Mouse (Mus musculus) embryonic facial prominence, embryonic 12.5 days (tissue): ENCODE results near the gene Zfp422. TPM values are rescaled to one million over a fixed set of nuclear protein-coding genes. Genes with fewer than 3 reads are reported as not detected.
A peak's percentile ranks its signal among the peaks of the same experiment; 100 is the strongest.

Source experiments
- ATAC-seq: fragments of 200-750 bp; cut with Nextera tagmentation; 2 replicates; pipeline ENCODE4 v1.8.0; 2017; ENCODE audit not compliant: insufficient number of reproducible peaks, insufficient read depth, low FRiP score, low TSS enrichment
- H3K27ac ChIP-seq: fragments of 300-500 bp; sonication (generic); 2 replicates; pipeline ENCODE4 v1.5.1; 2016; ENCODE audit warnings: mild to moderate bottlenecking
- H3K27me3 ChIP-seq: fragments of 300-500 bp; sonication (generic); 2 replicates; pipeline ENCODE4 v1.6.1; 2016; ENCODE audit warnings: mild to moderate bottlenecking, moderate library complexity
- H3K36me3 ChIP-seq: fragments of 300-500 bp; sonication (generic); 2 replicates; pipeline ENCODE4 v1.6.1; 2016; ENCODE audit warnings: mild to moderate bottlenecking
- H3K4me1 ChIP-seq: fragments of 300-500 bp; sonication (generic); 2 replicates; pipeline ENCODE4 v1.6.1; 2016
- H3K4me2 ChIP-seq: fragments of 300-500 bp; sonication (generic); replicated peaks from 2 replicates; pipeline ENCODE4 v1.6.1; 2016; ENCODE audit warnings: mild to moderate bottlenecking, moderate library complexity
- H3K4me3 ChIP-seq: fragments of 300-500 bp; sonication (generic); 2 replicates; pipeline ENCODE4 v1.5.1; 2016; ENCODE audit warnings: mild to moderate bottlenecking
- H3K9ac ChIP-seq: fragments of 300-500 bp; sonication (generic); 2 replicates; pipeline ENCODE4 v1.6.1; 2016; ENCODE audit warnings: mild to moderate bottlenecking, moderate library complexity
- H3K9me3 ChIP-seq: fragments of 300-500 bp; sonication (generic); 2 replicates; pipeline ENCODE4 v1.6.1; 2016; ENCODE audit warnings: mild to moderate bottlenecking, moderate library complexity
- WGBS: fragments of 180-500 bp; shearing (Covaris S2); methylation state at CpG from one replicate; pipeline ENCODE4 v1.1.7; 2016; 5-methylcytosine and 5-hydroxymethylcytosine counted together
- polyA plus RNA-seq: library from polyadenylated mRNA; unstranded; fragments of >200 nt; fragmentation: Nextera tagmentation; extraction: Ambion mirVana; gene quantifications from 2 replicates; pipeline ENCODE4 v1.2.1, GENCODE M21; 2016

The Zfp422 gene
- polyA plus RNA-seq, 1 experiment from 2014 or later = 265 TPM

DNA sequence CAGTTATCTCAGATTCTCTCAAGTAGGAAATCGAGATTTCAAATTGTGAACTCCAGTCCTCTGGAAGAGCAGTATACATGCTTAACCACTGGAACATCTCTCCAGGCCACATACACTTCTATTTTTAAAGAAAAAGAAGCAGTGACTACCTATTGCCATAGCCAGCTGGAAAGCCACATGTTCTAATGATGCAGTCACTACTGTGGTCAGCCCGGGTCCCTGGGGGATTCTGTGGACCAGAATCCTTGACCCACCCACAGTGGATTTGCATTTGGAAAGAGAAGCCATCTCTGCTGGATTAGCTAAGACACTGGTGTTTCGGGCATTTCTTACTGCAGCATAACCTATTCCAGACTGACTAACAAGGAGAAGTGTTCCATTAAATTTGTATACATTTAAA lies 38.6 kb upstream of the Zfp422 start:
- no peak overlapping the region for H3K9ac ChIP-seq
- H3K27me3 ChIP-seq = 0 out of 2 replicates have a peak, but pooled peaks cover 10% of the 10 kb centered on the region
- 75% methylated on average over 3 of the region's 3 CpGs for WGBS
- no peaks in the 10 kb centered on the region for H3K9me3 ChIP-seq
- H3K27ac ChIP-seq = no peak overlapping the region
- no peak overlapping the region for H3K4me2 ChIP-seq
- H3K36me3 ChIP-seq = no peaks in the 10 kb centered on the region
- no peaks in the 10 kb centered on the region; the same call in 1 of the 2 replicates for H3K4me1 ChIP-seq
- no peak overlapping the region for H3K4me3 ChIP-seq
- no peak for ATAC-seq

DNA sequence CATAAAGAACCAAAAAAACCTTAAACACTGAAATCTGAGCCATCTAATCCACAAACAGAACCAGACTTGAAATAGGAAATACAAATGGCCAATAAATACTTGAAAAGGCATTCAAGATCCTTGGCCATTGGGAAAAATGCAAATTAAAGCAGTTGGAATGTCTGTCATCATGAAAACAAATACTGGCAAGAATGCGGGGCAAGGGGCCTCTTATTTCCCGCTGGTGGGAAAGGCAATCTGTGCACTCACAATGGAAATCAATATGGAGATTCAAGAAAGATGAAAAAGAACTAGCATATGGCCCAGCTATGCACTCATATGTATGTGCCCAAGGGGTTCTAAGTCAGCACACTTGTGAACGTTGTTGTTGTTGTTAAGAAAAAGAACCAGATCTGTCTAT lies 38.1 kb upstream of the Zfp422 start:
- Histone ChIP-seq H3K36me3 (no peaks in the 10 kb centered on the region), H3K4me3 (no peak overlapping the region), H3K4me2 (no peak overlapping the region), H3K27ac (no peak overlapping the region), H3K9me3 (no peaks in the 10 kb centered on the region), H3K27me3 (0 out of 2 replicates have a peak, but pooled peaks cover 10% of the 10 kb centered on the region), H3K4me1 (no peaks in the 10 kb centered on the region; the same call in 1 of the 2 replicates), H3K9ac (no peak overlapping the region)
- ATAC-seq = no peak
- 59% methylated on average over 3 of the region's 3 CpGs for WGBS

DNA sequence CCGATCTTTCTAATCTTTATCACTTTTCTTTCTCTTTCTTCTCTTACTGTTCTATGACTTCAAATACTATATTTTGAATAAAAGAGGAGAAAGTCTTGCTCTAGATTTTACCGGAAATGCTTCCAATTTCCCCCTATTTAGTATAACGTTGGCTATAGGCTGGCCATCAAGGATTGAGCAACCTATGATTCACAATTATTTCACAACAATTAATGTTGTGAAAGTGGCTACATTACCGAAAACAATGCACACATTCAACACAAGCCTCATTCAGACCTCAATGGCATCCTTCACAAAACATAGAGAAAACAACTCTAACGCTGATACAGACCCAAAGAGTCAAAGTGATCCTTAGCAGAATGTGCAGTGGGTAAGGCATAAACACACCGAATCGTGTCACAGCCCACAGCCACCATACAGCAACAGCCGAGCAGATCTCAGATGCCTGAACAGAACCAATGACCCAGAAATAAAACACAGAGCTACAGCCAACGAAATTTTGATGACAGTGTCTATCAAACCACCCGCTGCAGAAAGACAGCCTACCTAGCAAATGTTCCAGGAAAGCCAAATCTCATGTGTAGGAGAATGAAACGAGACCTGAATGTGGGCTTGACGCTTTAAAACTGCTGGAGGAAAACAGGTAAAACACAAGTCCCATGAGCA lies 37.4 kb upstream of the Zfp422 start:
- Histone ChIP-seq H3K9me3 (no peaks in the 10 kb centered on the region), H3K27ac (no peak overlapping the region), H3K4me1 (no peaks in the 10 kb centered on the region; the same call in 1 of the 2 replicates), H3K36me3 (no peaks in the 10 kb centered on the region), H3K27me3 (0 out of 2 replicates have a peak, but pooled peaks cover 4% of the 10 kb centered on the region), H3K9ac (no peak overlapping the region), H3K4me3 (no peak overlapping the region), H3K4me2 (no peak overlapping the region)
- WGBS = 79% methylated on average over 12 of the region's 12 CpGs
- ATAC-seq = no peak

DNA sequence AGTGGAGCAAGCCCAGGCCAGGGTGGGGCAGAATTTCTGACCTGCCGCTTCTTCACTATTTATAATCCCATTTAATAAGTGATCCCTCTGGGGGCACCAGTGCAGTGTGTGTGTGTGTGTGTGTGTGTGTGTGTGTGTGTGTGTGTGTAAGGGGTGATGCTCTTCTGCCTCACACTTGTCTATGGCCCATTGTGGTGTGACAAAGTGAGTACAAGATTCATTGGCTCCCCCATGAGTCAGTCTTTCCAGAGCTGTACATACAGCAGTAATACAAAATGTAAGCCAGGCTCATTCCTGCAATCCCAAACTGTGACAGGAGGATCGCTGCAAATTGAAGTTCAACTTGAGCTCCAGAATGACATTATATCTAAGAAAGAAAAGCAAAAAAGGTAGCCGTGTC lies 36.0 kb upstream of the Zfp422 start:
- Histone ChIP-seq H3K27ac (no peak overlapping the region), H3K9ac (no peak overlapping the region), H3K4me3 (no peak overlapping the region), H3K9me3 (no peaks in the 10 kb centered on the region), H3K4me2 (no peak overlapping the region), H3K36me3 (no peaks in the 10 kb centered on the region), H3K27me3 (no peaks in the 10 kb centered on the region), H3K4me1 (no peaks in the 10 kb centered on the region; the same call in 1 of the 2 replicates)
- ATAC-seq = no peak
- 59% methylated on average over 3 of the region's 3 CpGs for WGBS

DNA sequence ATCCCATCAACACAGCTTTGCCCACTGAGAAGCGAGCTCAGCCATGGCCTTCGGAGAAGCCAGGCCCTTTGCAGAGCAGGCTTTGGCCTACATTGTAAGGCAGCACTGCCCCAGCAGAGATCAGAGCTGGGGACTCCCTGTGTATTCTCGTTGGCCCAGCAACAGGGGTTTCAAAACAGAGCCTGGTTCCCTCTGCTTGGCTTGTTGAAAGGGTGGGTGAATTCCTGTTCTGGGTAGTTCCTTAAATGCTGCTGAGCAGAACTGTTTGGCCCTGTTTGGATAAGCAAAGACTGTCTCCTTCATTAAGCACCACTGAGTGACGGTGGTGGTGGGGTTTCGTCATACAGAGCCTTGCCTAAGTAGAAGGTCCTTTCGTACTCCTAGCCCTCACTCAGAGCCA lies 35.2 kb upstream of the Zfp422 start:
- H3K9ac ChIP-seq = no peak overlapping the region
- no peaks in the 10 kb centered on the region for H3K9me3 ChIP-seq
- no peaks in the 10 kb centered on the region for H3K27me3 ChIP-seq
- no peaks in the 10 kb centered on the region; the same call in 1 of the 2 replicates for H3K4me1 ChIP-seq
- H3K27ac ChIP-seq = no peak overlapping the region
- no peaks in the 10 kb centered on the region for H3K36me3 ChIP-seq
- H3K4me2 ChIP-seq = no peak overlapping the region
- 83% methylated on average over 6 of the region's 6 CpGs for WGBS
- ATAC-seq = no peak
- no peak overlapping the region for H3K4me3 ChIP-seq

DNA sequence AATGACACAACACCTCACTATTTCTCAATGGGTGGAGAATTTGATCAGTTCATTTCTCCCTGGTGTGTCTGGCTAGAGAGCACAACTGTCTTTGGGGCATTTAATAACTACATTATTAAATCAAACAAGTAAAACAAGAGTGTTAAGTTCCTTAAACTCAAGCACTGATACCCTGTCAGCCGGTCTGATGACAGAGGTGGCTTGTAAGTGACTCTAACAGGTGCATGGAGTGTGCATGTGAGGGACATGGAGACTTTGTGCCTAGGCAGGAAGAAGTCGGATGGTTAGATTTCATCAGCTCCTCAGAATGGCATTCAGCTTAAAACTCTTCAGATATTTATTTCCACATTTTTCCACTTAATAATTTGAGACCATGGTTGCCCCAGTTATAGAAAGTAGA lies 34.6 kb upstream of the Zfp422 start:
- Histone ChIP-seq H3K27me3 (no peaks in the 10 kb centered on the region), H3K4me2 (no peak overlapping the region), H3K36me3 (no peaks in the 10 kb centered on the region), H3K9ac (no peak overlapping the region), H3K4me3 (no peak overlapping the region), H3K9me3 (no peaks in the 10 kb centered on the region), H3K4me1 (no peaks in the 10 kb centered on the region; the same call in 1 of the 2 replicates), H3K27ac (no peak overlapping the region)
- WGBS = 79% methylated on average over 2 of the region's 2 CpGs
- ATAC-seq = no peak

DNA sequence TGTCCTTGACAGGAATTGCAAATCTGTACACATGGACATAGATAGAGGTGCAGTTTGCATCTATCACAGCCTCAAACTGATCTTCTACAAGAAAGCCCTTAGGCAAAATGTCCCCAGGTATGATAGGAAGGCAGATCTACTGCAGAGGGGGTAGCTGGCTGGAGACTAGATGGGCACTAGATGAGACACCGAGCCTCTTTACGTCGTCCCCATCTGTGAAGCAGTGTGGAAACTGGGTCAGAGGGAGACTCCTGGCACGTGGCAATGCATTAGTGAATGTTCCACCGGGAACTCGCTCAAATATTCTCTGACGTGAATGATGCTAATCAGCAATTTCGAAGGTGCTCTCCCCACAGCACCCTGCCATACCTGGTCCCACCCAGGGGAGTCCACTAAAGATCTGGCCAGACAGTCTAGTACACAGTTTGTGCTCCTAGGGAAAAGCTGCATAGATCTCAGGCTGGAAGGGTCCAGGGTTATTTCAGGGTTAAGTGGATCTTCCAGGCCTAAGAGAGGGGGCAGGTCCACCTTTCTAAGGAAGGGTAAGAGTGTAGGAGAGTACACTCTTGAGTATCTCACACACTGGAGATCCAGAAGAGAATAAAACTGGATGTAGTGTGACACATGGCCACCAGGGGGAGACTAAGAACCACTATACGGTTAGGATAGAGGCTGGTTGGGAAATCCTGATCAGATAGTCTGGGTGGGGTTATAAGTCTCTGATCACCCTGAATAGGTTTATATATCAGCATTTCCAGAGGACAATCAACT lies 25.1 kb upstream of the Zfp422 start:
- whole genome bisulfite sequencing = 59% methylated on average over 9 of the region's 9 CpGs
- ATAC-seq = no peak
- peaks cover 14% of the 10 kb centered on the region for H3K4me1 ChIP-seq
- no peak overlapping the region for H3K27ac ChIP-seq
- no peak overlapping the region for H3K4me2 ChIP-seq
- no peaks in the 10 kb centered on the region for H3K36me3 ChIP-seq
- no peak overlapping the region for H3K9ac ChIP-seq
- no peak overlapping the region for H3K4me3 ChIP-seq
- H3K9me3 ChIP-seq = no peaks in the 10 kb centered on the region
- no peaks in the 10 kb centered on the region for H3K27me3 ChIP-seq

DNA sequence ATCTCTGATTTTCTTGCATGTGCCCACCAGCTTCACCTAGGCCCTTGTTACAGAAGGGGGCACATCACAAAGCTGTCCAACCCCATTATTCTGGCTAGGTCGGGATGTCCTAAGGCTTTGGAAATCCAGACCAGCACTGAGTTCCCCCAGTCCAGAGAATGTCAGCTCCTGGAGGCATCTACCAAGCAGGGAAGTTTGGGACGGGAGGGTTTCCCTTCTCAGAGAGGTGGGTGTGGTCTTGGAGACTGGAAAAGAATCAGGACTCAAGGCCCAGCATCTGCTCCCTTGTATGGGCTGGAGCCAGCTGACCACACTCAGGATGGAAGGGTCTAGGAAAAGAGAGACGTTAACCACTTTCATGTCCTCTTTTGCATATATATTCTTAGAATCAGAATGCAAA lies 24.4 kb upstream of the Zfp422 start:
- Histone ChIP-seq H3K9me3 (no peaks in the 10 kb centered on the region), H3K4me2 (no peak overlapping the region), H3K9ac (no peak overlapping the region), H3K27ac (no peak overlapping the region), H3K36me3 (no peaks in the 10 kb centered on the region), H3K27me3 (no peaks in the 10 kb centered on the region), H3K4me1 (peaks cover 14% of the 10 kb centered on the region), H3K4me3 (no peak overlapping the region)
- no peak for ATAC-seq
- 74% methylated on average over 3 of the region's 3 CpGs for WGBS

DNA sequence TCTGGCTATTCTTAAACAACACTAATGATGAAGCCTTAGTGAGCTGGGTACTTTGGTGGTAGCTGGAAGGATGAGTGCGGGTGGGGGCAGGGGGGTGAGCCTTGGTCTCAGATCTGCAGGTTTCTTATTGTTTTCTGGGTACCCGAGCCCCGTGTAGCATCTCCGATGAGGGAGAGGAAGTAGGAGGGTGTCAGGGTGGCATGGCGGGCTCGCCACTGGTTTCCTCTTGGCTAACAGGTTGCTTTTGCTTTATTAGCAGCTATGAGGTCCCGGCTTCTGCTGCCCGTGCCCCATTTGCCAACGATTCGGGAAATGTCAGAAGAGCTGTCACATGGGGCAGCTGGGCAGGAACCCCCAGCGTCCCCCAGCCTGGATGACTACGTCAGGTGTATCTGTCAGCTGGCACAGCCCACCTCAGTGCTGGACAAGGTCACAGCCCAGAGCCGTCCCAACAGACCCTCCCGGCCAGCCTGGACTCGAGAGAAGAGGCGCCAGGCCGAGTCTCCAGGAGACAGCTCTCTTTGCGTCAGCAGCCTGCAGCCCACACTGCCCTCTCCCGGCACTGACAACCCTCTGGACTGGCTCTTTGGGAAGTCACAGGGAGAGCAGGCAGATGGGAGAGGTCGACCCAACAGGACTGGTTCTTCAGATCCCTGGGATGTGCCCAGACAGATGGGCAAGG lies 22.8 kb upstream of the Zfp422 start:
- H3K27me3 ChIP-seq = no peaks in the 10 kb centered on the region
- no peaks in the 10 kb centered on the region for H3K36me3 ChIP-seq
- 77% methylated on average over 20 of the region's 20 CpGs for WGBS
- H3K4me3 ChIP-seq = no peak overlapping the region
- H3K4me1 ChIP-seq = peaks cover 14% of the 10 kb centered on the region
- H3K4me2 ChIP-seq = 0 out of 2 replicates have a peak overlapping the region, but pooled peaks have one; percentile 9
- H3K9me3 ChIP-seq = no peaks in the 10 kb centered on the region
- H3K27ac ChIP-seq = peak overlapping the region; percentile 23; the same call in 1 of the 2 replicates
- ATAC-seq = no peak
- no peak overlapping the region for H3K9ac ChIP-seq

DNA sequence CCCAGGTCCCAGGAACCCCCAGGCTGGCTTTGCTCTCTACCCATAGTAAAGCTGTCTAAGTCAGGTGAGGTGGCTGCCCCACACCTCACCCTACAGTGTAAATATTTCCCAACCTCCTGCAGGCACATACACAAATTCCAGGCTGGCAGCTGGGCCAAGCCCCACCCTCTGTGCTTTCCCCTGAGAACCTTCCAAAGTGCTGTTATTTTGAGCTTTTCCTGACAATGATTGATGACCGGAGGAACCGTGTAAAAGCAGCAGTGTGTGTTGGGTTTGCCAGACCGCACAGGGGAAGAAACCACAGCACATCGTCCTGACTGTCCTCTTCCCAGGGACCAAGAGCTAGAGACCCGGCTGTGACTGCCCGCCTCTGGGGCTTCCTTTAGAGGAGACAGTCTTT lies 21.6 kb upstream of the Zfp422 start, which contains the start of gene Depp1:
Gene Depp1, plus strand, starts transcription at position 204 of the 400 bp plus-strand sequence.
- 47% methylated on average over 6 of the region's 6 CpGs for WGBS
- no peak for ATAC-seq
- Histone ChIP-seq H3K4me1 (peaks cover 10% of the 10 kb centered on the region), H3K9ac (no peak within 1 kb of the TSS), H3K9me3 (no peaks in the 10 kb centered on the region), H3K27me3 (no peaks in the 10 kb centered on the region), H3K27ac (peak within 1 kb of the TSS; percentile 23; the same call in 1 of the 2 replicates), H3K4me2 (0 out of 2 replicates have a peak within 1 kb of the TSS, but pooled peaks have one; percentile 9), H3K36me3 (no peaks in the 10 kb centered on the region), H3K4me3 (no peak within 1 kb of the TSS)

DNA sequence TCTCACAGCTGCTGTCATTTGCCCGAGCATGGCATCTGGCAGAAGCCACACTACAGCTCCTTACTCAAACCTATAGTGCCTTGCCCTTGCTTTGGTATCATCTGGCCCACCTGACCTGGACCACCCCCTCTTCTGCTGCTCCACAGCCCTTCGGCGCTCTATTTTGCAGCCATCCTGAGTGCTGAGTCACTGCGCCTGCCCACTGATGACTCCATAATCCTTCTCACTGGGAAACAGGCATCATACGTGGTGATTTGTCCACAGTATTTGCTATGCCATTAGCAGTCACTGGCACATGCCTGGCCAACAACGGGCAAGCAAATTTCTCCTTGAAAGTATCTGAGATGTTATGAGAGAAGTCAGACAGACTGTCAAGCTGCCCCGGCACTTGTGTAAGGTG lies 21.0 kb upstream of the Zfp422 start:
- H3K36me3 ChIP-seq = no peaks in the 10 kb centered on the region
- no peak for ATAC-seq
- H3K4me2 ChIP-seq = no peak overlapping the region
- no peak overlapping the region for H3K9ac ChIP-seq
- H3K9me3 ChIP-seq = no peaks in the 10 kb centered on the region
- H3K4me1 ChIP-seq = peaks cover 4% of the 10 kb centered on the region
- no peaks in the 10 kb centered on the region for H3K27me3 ChIP-seq
- H3K27ac ChIP-seq = no peak overlapping the region
- H3K4me3 ChIP-seq = no peak overlapping the region
- 88% methylated on average over 7 of the region's 7 CpGs for WGBS
